8 mouse cellular contexts compared by ENCODE assay signal in genomic region chr16:91011847-91012246, GRCm38 (mm10). TPM values are rescaled to one million over a fixed set of nuclear protein-coding genes. Genes with fewer than 3 reads are reported as not detected.
DNase-seq lines count a peak whose midpoint lies in the region; ATAC-seq and TF ChIP-seq lines count a peak whose summit lies in the region.

No protein-coding gene starts in this region.

- no peaks in the 10 kb centered on the region for H3K27me3 ChIP-seq in kidney, postnatal 0 days (ENCODE audit: insufficient read depth, low read length)
- H3K27me3 ChIP-seq in embryonic facial prominence, embryonic 12.5 days = no peaks in the 10 kb centered on the region
- no peaks in the 10 kb centered on the region for H3K27me3 ChIP-seq in intestine, postnatal 0 days (replicated peaks; ENCODE audit: control insufficient read depth, insufficient read depth, low read length)
- no peaks in the 10 kb centered on the region for H3K27me3 ChIP-seq in neural tube, embryonic 13.5 days
- no peaks in the 10 kb centered on the region for H3K27me3 ChIP-seq in thymus, adult 2 months (ENCODE audit: control insufficient read depth, insufficient read depth, low read length)

- peak overlapping the region; percentile 86 for H3K4me2 ChIP-seq in kidney, postnatal 0 days (ENCODE audit: low read length)
- H3K4me2 ChIP-seq in embryonic facial prominence, embryonic 12.5 days (replicated peaks) = peak overlapping the region; percentile 85
- peak overlapping the region; percentile 82 for H3K4me2 ChIP-seq in intestine, postnatal 0 days (replicated peaks; ENCODE audit: low read depth)
- peak overlapping the region; percentile 83 for H3K4me2 ChIP-seq in neural tube, embryonic 13.5 days

- peaks cover 19% of the 10 kb centered on the region for H3K36me3 ChIP-seq in kidney, postnatal 0 days (ENCODE audit: insufficient read depth, low read length)
- H3K36me3 ChIP-seq in embryonic facial prominence, embryonic 12.5 days = peaks cover 28% of the 10 kb centered on the region
- peaks cover 22% of the 10 kb centered on the region for H3K36me3 ChIP-seq in intestine, postnatal 0 days (ENCODE audit: control insufficient read depth, insufficient read depth)
- peaks cover 26% of the 10 kb centered on the region for H3K36me3 ChIP-seq in neural tube, embryonic 13.5 days
- peaks cover 13% of the 10 kb centered on the region for H3K36me3 ChIP-seq in thymus, adult 2 months (ENCODE audit: control insufficient read depth, insufficient read depth, low read length)

- DNase-seq in kidney, postnatal 0 days (ENCODE audit: low spot score) = peak; percentile 19
- DNase-seq in kidney, postnatal 25 days = no peak
- DNase-seq in thymus, adult 2 months = no peak
- no peak for DNase-seq in frontal cortex, postnatal 10 days (ENCODE audit: low spot score in 2 of 2)
- DNase-seq in right cerebral cortex, adult 2 months (ENCODE audit: low spot score in 2 of 2) = no peak

- TF ChIP-seq CTCF in kidney, postnatal 0 days (IDR thresholded peaks at IDR 0.05; ENCODE audit: low read depth) = no peak
- no peak for TF ChIP-seq CTCF in intestine, postnatal 0 days (IDR thresholded peaks at IDR 0.05; ENCODE audit: low read depth)
- TF ChIP-seq CTCF in thymus, adult 2 months (IDR thresholded peaks at IDR 0.05; ENCODE audit: borderline replicate concordance, control insufficient read depth, extremely low read depth, insufficient read depth, low read length, poor library complexity) = no peak

- peaks cover 7% of the 10 kb centered on the region for H3K4me1 ChIP-seq in kidney, postnatal 0 days (replicated peaks; ENCODE audit: insufficient read depth, low read length)
- H3K4me1 ChIP-seq in embryonic facial prominence, embryonic 12.5 days = no peaks in the 10 kb centered on the region
- 0 out of 2 replicates have a peak, but pooled peaks cover 3% of the 10 kb centered on the region for H3K4me1 ChIP-seq in intestine, postnatal 0 days (replicated peaks; ENCODE audit: control insufficient read depth, insufficient read depth, low read length)
- peaks cover 24% of the 10 kb centered on the region for H3K4me1 ChIP-seq in neural tube, embryonic 13.5 days (replicated peaks)
- peaks cover 4% of the 10 kb centered on the region for H3K4me1 ChIP-seq in thymus, adult 2 months (replicated peaks; ENCODE audit: control insufficient read depth, insufficient read depth, low read length)

- no peak overlapping the region for H3K9ac ChIP-seq in kidney, postnatal 0 days (ENCODE audit: low read depth, low read length)
- H3K9ac ChIP-seq in embryonic facial prominence, embryonic 12.5 days = peak overlapping the region; percentile 83; the same call in 1 of the 2 replicates
- H3K9ac ChIP-seq in intestine, postnatal 0 days (ENCODE audit: low read depth, low read length) = peak overlapping the region; percentile 3; the same call in 1 of the 2 replicates
- H3K9ac ChIP-seq in neural tube, embryonic 13.5 days = peak overlapping the region; percentile 94

- WGBS in kidney, postnatal 0 days = 28% methylated on average over 3 of the region's 3 CpGs
- 45% methylated on average over 3 of the region's 3 CpGs for WGBS in embryonic facial prominence, embryonic 12.5 days
- 21% methylated on average over 3 of the region's 3 CpGs for WGBS in intestine, postnatal 0 days
- WGBS in neural tube, embryonic 13.5 days = 39% methylated on average over 3 of the region's 3 CpGs
- 0% methylated on average over 3 of the region's 3 CpGs for WGBS in thymus, adult 2 months

- H3K27ac ChIP-seq in kidney, postnatal 0 days = peak overlapping the region; percentile 93
- peak overlapping the region; percentile 88 for H3K27ac ChIP-seq in embryonic facial prominence, embryonic 12.5 days
- peak overlapping the region; percentile 92 for H3K27ac ChIP-seq in intestine, postnatal 0 days (ENCODE audit: low read depth, low read length)
- peak overlapping the region; percentile 96 for H3K27ac ChIP-seq in neural tube, embryonic 13.5 days (replicated peaks)
- no peak overlapping the region for H3K27ac ChIP-seq in thymus, adult 2 months (ENCODE audit: control insufficient read depth, insufficient read depth, low read length)

- H3K9me3 ChIP-seq in kidney, postnatal 0 days (replicated peaks; ENCODE audit: low read length) = no peaks in the 10 kb centered on the region
- H3K9me3 ChIP-seq in embryonic facial prominence, embryonic 12.5 days = no peaks in the 10 kb centered on the region
- no peaks in the 10 kb centered on the region for H3K9me3 ChIP-seq in intestine, postnatal 0 days (ENCODE audit: control insufficient read depth)
- H3K9me3 ChIP-seq in neural tube, embryonic 13.5 days = no peaks in the 10 kb centered on the region

- H3K4me3 ChIP-seq in kidney, postnatal 0 days (replicated peaks; ENCODE audit: low read depth, low read length) = peak overlapping the region; percentile 75
- peak overlapping the region; percentile 90 for H3K4me3 ChIP-seq in embryonic facial prominence, embryonic 12.5 days
- H3K4me3 ChIP-seq in intestine, postnatal 0 days (ENCODE audit: low read depth, low read length) = peak overlapping the region; percentile 66
- H3K4me3 ChIP-seq in neural tube, embryonic 13.5 days = peak overlapping the region; percentile 90
- H3K4me3 ChIP-seq in thymus, adult 2 months (ENCODE audit: control insufficient read depth, insufficient read depth, low read length) = no peak overlapping the region

- no peak for ATAC-seq in kidney, postnatal 0 days (replicated peaks; ENCODE audit: low FRiP score, low read depth)
- ATAC-seq in embryonic facial prominence, embryonic 12.5 days (ENCODE audit: insufficient number of reproducible peaks, insufficient read depth, low FRiP score, low TSS enrichment) = no peak
- ATAC-seq in intestine, postnatal 0 days = no peak
- no peak for ATAC-seq in neural tube, embryonic 13.5 days (ENCODE audit: low read depth)

- TF ChIP-seq POLR2A in thymus, adult 2 months (IDR thresholded peaks at IDR 0.05; ENCODE audit: control insufficient read depth, extremely low read depth, insufficient read depth, low read length, poor library complexity) = no peak

RNA-seq across cellular contexts. Expression of gene Synj1, which starts 0.7 kb away (rescaled TPM):
- 10.0 and 11.9 TPM in 2 replicates for polyA plus RNA-seq in kidney, postnatal 0 days (2015; fragmentation: Nextera tagmentation; extraction: Ambion mirVana)
- 12.7 and 14.0 TPM in 2 replicates for polyA plus RNA-seq in embryonic facial prominence, embryonic 12.5 days (2016; fragmentation: Nextera tagmentation; extraction: Ambion mirVana)
- 15.8 and 16.6 TPM in 2 replicates for polyA plus RNA-seq in intestine, postnatal 0 days (2015; fragmentation: Nextera tagmentation; extraction: Ambion mirVana)
- 35.2 and 38.2 TPM in 2 replicates for polyA plus RNA-seq in neural tube, embryonic 13.5 days (2015; fragmentation: Nextera tagmentation; extraction: Ambion mirVana)
- polyA plus RNA-seq in thymus, adult 2 months (2012; rRNA removed) = 51.6 and 66.8 TPM in 2 replicates

RNA-seq across cellular contexts. Expression of gene Paxbp1, which starts 32.5 kb away (rescaled TPM):
- polyA plus RNA-seq in kidney, postnatal 0 days (2015; fragmentation: Nextera tagmentation; extraction: Ambion mirVana) = 26.4 and 32.0 TPM in 2 replicates
- 94.3 and 98.2 TPM in 2 replicates for polyA plus RNA-seq in embryonic facial prominence, embryonic 12.5 days (2016; fragmentation: Nextera tagmentation; extraction: Ambion mirVana)
- polyA plus RNA-seq in intestine, postnatal 0 days (2015; fragmentation: Nextera tagmentation; extraction: Ambion mirVana) = 17.3 and 19.1 TPM in 2 replicates
- polyA plus RNA-seq in neural tube, embryonic 13.5 days (2015; fragmentation: Nextera tagmentation; extraction: Ambion mirVana) = 61.8 and 73.5 TPM in 2 replicates
- polyA plus RNA-seq in thymus, adult 2 months (2012; rRNA removed) = 30.6 and 32.9 TPM in 2 replicates
